Mouse (Mus musculus) heart, adult 2 months (tissue): Measurements from ENCODE around the gene Aym1. TPM values are rescaled to one million over a fixed set of nuclear protein-coding genes. Genes with fewer than 3 reads are reported as not detected.

Source experiments
- DNase-seq, 2 experiments: peaks; one replicate each; pipeline ENCODE4 v3.0.0; 2021
- H3K27ac ChIP-seq: fragments of 200-600 bp; 2 replicates; pipeline ENCODE4 v1.8.1; 2022
- H3K27me3 ChIP-seq: fragments of 200-500 bp; 2 replicates; pipeline ENCODE4 v1.6.1; 2012; ENCODE audit warnings: mild to moderate bottlenecking, low read length, inconsistent platforms, mixed read lengths; ENCODE audit not compliant: control insufficient read depth, insufficient read depth
- H3K36me3 ChIP-seq: fragments of 200-500 bp; 2 replicates; pipeline ENCODE4 v1.6.1; 2012; ENCODE audit warnings: low read length, inconsistent platforms; ENCODE audit not compliant: control insufficient read depth, insufficient read depth
- H3K4me1 ChIP-seq: fragments of 200-500 bp; 2 replicates; pipeline ENCODE4 v1.6.1; 2011; ENCODE audit warnings: low read length; ENCODE audit not compliant: control insufficient read depth, insufficient read depth
- H3K4me3 ChIP-seq: fragments of 200-600 bp; 2 replicates; pipeline ENCODE4 v1.8.1; 2022
- H3K79me2 ChIP-seq: fragments of 200-500 bp; replicated peaks from 2 replicates; pipeline ENCODE4 v1.6.1; 2012; ENCODE audit warnings: mild to moderate bottlenecking, inconsistent platforms, low read length, moderate library complexity, mixed read lengths; ENCODE audit not compliant: control insufficient read depth, insufficient read depth
- H3K9ac ChIP-seq: fragments of 200-500 bp; 2 replicates; pipeline ENCODE4 v1.6.1; 2012; ENCODE audit warnings: low read depth, mild to moderate bottlenecking, control low read depth, inconsistent platforms, low read length, mixed read lengths
- CTCF ChIP-seq: fragments of 200-600 bp; IDR thresholded peaks from 2 replicates; pipeline ENCODE4 v1.8.1; 2022; ENCODE audit warnings: antibody characterized with exemption, mild to moderate bottlenecking, moderate library complexity
- EP300 ChIP-seq: fragments of 200-500 bp; IDR thresholded peaks from 2 replicates; pipeline ENCODE4 v1.6.1; 2011; ENCODE audit warnings: low read depth, low read length, control low read depth; ENCODE audit not compliant: insufficient read depth
- POLR2A ChIP-seq: fragments of 200-500 bp; IDR thresholded peaks from 2 replicates; pipeline ENCODE4 v1.6.1; 2011; ENCODE audit warnings: mild to moderate bottlenecking, low read depth, low read length, control low read depth; ENCODE audit not compliant: insufficient read depth
- WGBS: fragments of 180-500 bp; shearing (Covaris S2); methylation state at CpG from one replicate; pipeline ENCODE4 v1.1.7; 2018; 5-methylcytosine and 5-hydroxymethylcytosine counted together
- intact Hi-C: fragments of 180-260 bp; cut with DNase I; formaldehyde crosslinking; loops from one replicate; pipeline ENCODE4 v1.15.1; 2025
- microRNA-seq, 2 experiments: library from miRNA; unstranded; fragments of <30 nt; microRNA quantifications; one replicate each; pipeline ENCODE4 v1.2.0; 2021
- polyA plus RNA-seq: library from polyadenylated mRNA; depleted of rRNA; stranded (reverse); fragments of >200 nt; gene quantifications from 2 replicates; pipeline ENCODE4 v1.2.3, GENCODE M21; 2012; rRNA removed
- total RNA-seq, 2 experiments: library from RNA; stranded (reverse); gene quantifications; 2 replicates each; pipeline ENCODE4 v1.2.3; 2021

Gene Aym1
- total and polyA plus RNA-seq, 3 experiments: not detected

- H3K79me2 ChIP-seq: no peaks in the 10 kb centered on the region
- 48% methylated on average over 4 of the region's 4 CpGs for WGBS
Observed at GRCm38 (mm10) chr5:113382580-113382979, 25.5 kb downstream of the Aym1 start.

GRCm38 (mm10) chr5:113393766-113394165 lies 36.7 kb downstream of the Aym1 start:
- no peak overlapping the region for H3K9ac ChIP-seq
- intact Hi-C loops: no loop called here
- H3K4me3 ChIP-seq: no peak overlapping the region
- H3K79me2 ChIP-seq: no peaks in the 10 kb centered on the region
- no peaks in the 10 kb centered on the region for H3K36me3 ChIP-seq
- no peak for TF ChIP-seq EP300
- TF ChIP-seq CTCF: no peak
- no peak for TF ChIP-seq POLR2A
- no peak overlapping the region for H3K27ac ChIP-seq
- DNase-seq: no peak
- H3K4me1 ChIP-seq: no peaks in the 10 kb centered on the region
- WGBS: 48% methylated on average over 8 of the region's 8 CpGs
- peaks cover 2% of the 10 kb centered on the region for H3K27me3 ChIP-seq

More at GRCm38 (mm10) chr5:113382580-113382979, 25.5 kb downstream of the Aym1 start:
- intact Hi-C loops: no loop called here
- Histone ChIP-seq H3K4me3 (no peak overlapping the region), H3K27me3 (peaks cover 2% of the 10 kb centered on the region; the same call in 1 of the 2 replicates), H3K27ac (no peak overlapping the region), H3K4me1 (no peaks in the 10 kb centered on the region), H3K36me3 (no peaks in the 10 kb centered on the region), H3K9ac (no peak overlapping the region)
- DNase-seq: no peak
- TF ChIP-seq POLR2A (no peak), CTCF (no peak), EP300 (no peak)

GRCm38 (mm10) chr5:113396286-113396934 lies 39.3 kb downstream of the Aym1 start:
- Histone ChIP-seq H3K4me3 (no peak overlapping the region), H3K36me3 (no peaks in the 10 kb centered on the region), H3K9ac (no peak overlapping the region), H3K4me1 (no peaks in the 10 kb centered on the region), H3K27me3 (no peaks in the 10 kb centered on the region; the same call in 1 of the 2 replicates), H3K27ac (no peak overlapping the region), H3K79me2 (no peaks in the 10 kb centered on the region)
- no peak for DNase-seq
- WGBS: 69% methylated on average over 17 of the region's 17 CpGs
- intact Hi-C loops: no loop called here
- no peak for TF ChIP-seq EP300
- TF ChIP-seq CTCF: no peak
- no peak for TF ChIP-seq POLR2A

- H3K4me1 ChIP-seq: no peaks in the 10 kb centered on the region
- H3K27me3 ChIP-seq: no peaks in the 10 kb centered on the region; the same call in 1 of the 2 replicates
- H3K4me3 ChIP-seq: no peak overlapping the region
- 73% methylated on average over 17 of the region's 17 CpGs for WGBS
- intact Hi-C loops: no loop called here
- H3K27ac ChIP-seq: no peak overlapping the region
- no peak for DNase-seq
- H3K36me3 ChIP-seq: no peaks in the 10 kb centered on the region
- TF ChIP-seq EP300 (no peak), CTCF (no peak), POLR2A (no peak)
- H3K9ac ChIP-seq: no peak overlapping the region
- no peaks in the 10 kb centered on the region for H3K79me2 ChIP-seq
Observed at GRCm38 (mm10) chr5:113397443-113398317, 40.6 kb downstream of the Aym1 start.

GRCm38 (mm10) chr5:113402702-113403101 lies 45.6 kb downstream of the Aym1 start:
- DNase-seq: peak in 1 of 2 experiments; percentile 44
- H3K4me3 ChIP-seq: no peak overlapping the region
- no peak overlapping the region for H3K9ac ChIP-seq
- H3K27me3 ChIP-seq: no peaks in the 10 kb centered on the region; the same call in 1 of the 2 replicates
- WGBS: 42% methylated on average over 11 of the region's 11 CpGs
- no peaks in the 10 kb centered on the region for H3K79me2 ChIP-seq
- intact Hi-C loops: no loop called here
- H3K27ac ChIP-seq: no peak overlapping the region
- no peaks in the 10 kb centered on the region for H3K4me1 ChIP-seq
- no peak for TF ChIP-seq POLR2A
- no peaks in the 10 kb centered on the region for H3K36me3 ChIP-seq

- WGBS: 3% methylated on average over 3 of the region's 3 CpGs
- peak; percentile 5 to 28 for DNase-seq
Observed at GRCm38 (mm10) chr5:113407346-113407745, 50.3 kb downstream of the Aym1 start.

More at GRCm38 (mm10) chr5:113407346-113407745, 50.3 kb downstream of the Aym1 start:
- H3K27ac ChIP-seq: no peak overlapping the region
- H3K79me2 ChIP-seq: no peaks in the 10 kb centered on the region
- peaks cover 2% of the 10 kb centered on the region; the same call in 1 of the 2 replicates for H3K27me3 ChIP-seq
- TF ChIP-seq EP300: no peak
- TF ChIP-seq CTCF: no peak
- TF ChIP-seq POLR2A: no peak
- no peaks in the 10 kb centered on the region for H3K36me3 ChIP-seq
- no peak overlapping the region for H3K9ac ChIP-seq
- intact Hi-C loops: no loop called here
- no peak overlapping the region for H3K4me3 ChIP-seq
- no peaks in the 10 kb centered on the region for H3K4me1 ChIP-seq

Small RNA genes within 50 kb of the gene (microRNA-seq; reads per million reads assigned to microRNA genes)
- gene Mir7229: 0 reads per million in 2 experiments
- 0 reads per million in 2 experiments for gene Mir7230

Other genes starting within 250 kb of the Aym1 start
- 10 to 100 TPM; 19.2 to 21.4 TPM for gene 2900026A02Rik, start 136.1 kb upstream of the Aym1 start, total RNA-seq
- gene 2900026A02Rik, start 136.1 kb upstream of the Aym1 start, polyA plus RNA-seq: 18.0 and 24.5 TPM in 2 replicates
- not detected for gene Tmem211, start 130.4 kb upstream of the Aym1 start, total RNA-seq
- not detected in 2 replicates for gene Tmem211, start 130.4 kb upstream of the Aym1 start, polyA plus RNA-seq
- gene Sgsm1, start 46.5 kb upstream of the Aym1 start, total RNA-seq: 1 to 10 TPM in 1 of 2 experiments, under 1 TPM in 1; 0.52 to 1.2 TPM
- gene Sgsm1, start 46.5 kb upstream of the Aym1 start, polyA plus RNA-seq: 0.43 and 0.67 TPM in 2 replicates
- gene Wscd2, start 133.0 kb downstream of the Aym1 start, total RNA-seq: under 1 TPM; 0.26 to 0.34 TPM
- 0.82 and 1.5 TPM in 2 replicates for gene Wscd2, start 133.0 kb downstream of the Aym1 start, polyA plus RNA-seq